Mouse (Mus musculus) adrenal gland, postnatal 36 days (tissue): Measurements from ENCODE around the gene Pard3. TPM values are rescaled to one million over a fixed set of nuclear protein-coding genes. Genes with fewer than 3 reads are reported as not detected.
A peak's percentile ranks its signal among the peaks of the same experiment; 100 is the strongest.

Experiments used
- DNase-seq, 2 experiments: peaks; one replicate each; pipeline ENCODE4 v3.0.0; 2021; ENCODE audit warnings: mixed read lengths in 1 of 2
- total RNA-seq, 2 experiments: library from RNA; stranded (reverse); gene quantifications; 2 replicates each; pipeline ENCODE4 v1.2.3; 2021

Gene Pard3
- total RNA-seq, 2 experiments from 2014 or later = 40.4 to 41.3 TPM

DNA sequence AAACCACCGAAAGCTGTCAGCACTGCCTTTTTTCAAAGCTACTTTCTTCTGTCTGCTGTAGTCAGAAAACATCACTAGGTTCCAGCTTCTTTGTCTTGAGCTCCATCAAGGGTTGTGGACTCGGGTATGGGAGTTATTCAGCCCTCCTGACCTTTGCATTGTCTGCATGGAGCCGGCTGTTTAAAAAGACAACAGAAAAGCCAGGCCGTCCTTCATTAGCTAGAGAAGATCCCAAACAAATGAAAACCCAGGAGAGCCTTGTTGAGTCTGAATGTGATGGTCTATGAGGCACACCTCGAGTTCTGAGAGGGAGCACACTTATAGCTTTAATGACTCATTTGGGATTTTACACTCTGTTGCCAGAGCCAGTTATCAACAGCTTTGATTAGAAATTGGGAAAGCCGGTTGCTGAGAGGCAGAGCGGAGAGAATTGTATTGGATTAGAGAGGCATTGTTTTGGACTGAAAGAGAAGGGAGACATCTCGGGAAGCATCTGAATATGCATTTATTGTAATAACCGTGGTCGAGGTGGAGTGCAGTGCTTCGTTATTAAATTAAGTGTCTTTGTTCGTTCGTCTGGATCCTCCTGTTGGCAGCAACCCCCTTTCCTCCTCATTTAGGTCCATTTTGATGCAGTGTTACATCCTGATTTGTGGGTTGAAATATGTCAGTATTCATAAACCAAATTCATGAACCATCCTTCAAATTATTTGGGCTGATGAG is 435.5 kb downstream of the Pard3 start:
- DNase-seq = no peak

GRCm38 (mm10) chr8:127499720-127500114 is 436.0 kb downstream of the Pard3 start:
- no peak for DNase-seq

GRCm38 (mm10) chr8:127500206-127500605 is 436.5 kb downstream of the Pard3 start:
- no peak for DNase-seq

DNA sequence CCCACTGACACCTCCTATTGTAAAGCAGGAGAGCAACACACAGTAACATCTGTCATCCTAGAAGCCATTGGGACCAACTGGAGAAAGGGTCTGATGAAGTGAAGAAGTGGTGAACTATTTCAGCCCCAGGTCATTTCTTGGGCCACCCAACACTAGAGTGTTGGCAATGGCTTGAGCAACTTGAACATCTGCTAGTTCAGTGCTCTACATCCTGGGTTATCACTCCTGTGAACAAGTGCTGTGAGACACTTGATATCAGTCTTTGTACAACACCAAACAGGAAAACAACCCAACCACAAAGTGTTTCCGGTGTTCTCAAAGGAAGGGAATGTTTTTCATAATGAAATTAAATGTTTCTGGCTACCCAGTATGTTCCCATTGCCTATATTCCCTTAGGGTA is 438.1 kb downstream of the Pard3 start:
- no peak for DNase-seq

GRCm38 (mm10) chr8:127505286-127505685 is 441.6 kb downstream of the Pard3 start:
- DNase-seq = no peak

DNA sequence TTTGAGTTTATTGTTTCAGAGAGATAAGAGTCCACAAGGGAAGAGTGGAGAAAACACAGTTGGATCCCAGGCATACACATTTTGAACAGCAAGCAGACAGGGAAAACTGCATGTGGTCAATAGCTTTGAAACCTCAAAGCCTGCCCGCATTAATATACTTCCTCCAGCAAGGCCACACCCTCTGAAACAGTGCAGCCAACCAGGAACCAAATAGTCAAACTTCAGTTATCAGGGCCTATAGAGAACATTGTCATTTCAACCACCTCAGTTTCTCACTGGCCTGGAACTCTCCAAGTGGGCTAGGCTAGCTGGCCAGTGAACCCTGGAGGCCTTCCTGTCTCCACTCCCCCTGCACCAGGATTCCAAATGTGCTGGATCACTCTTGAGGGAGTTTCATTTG is 442.6 kb downstream of the Pard3 start:
- DNase-seq = no peak

DNA sequence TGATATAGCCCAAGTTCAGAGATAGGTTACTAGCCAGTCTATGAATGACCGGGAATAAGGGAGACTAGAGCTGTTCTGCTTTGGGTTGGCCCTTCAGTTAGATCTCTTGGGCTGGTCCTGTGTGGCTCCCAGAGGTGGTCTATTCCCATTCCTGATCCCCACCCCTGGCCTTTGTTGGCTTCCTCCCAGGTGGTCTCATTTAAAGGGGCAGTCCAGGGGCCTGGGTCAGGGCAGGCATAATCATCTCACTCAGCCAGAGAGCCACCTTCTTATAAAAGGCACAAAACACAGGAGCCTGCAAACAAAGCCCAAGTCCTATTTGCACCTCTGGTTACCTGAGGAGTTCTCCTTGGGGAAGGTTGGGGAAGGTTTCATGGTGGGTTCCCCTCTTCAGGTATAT is 447.6 kb downstream of the Pard3 start:
- no peak for DNase-seq

DNA sequence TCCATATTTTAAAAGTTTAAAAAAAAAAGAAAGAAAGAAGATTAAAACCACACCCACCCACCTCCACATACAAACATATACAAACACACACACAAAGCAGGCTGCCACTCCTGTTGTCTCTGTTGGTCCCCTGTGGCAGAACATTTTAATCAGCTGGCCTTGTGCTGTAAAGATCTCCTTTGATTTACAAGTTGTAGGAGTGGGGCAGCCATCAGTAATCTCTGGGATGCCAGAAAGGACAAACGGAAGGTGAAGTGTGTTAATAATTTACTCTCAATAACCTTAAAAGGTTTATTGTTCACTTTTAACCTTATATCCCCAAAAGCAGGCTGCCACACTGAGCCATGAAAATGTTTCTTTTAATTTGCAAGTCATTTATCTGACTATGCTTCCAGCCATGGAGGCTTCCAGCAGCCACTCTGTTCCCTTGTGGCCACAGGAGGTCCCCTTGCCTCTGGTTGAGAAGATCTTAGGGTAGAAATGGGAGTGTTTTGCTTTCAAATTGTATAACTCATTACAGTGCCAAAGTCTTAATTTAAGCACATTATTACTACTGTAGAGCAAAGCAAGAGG is 448.4 kb downstream of the Pard3 start:
- no peak for DNase-seq

DNA sequence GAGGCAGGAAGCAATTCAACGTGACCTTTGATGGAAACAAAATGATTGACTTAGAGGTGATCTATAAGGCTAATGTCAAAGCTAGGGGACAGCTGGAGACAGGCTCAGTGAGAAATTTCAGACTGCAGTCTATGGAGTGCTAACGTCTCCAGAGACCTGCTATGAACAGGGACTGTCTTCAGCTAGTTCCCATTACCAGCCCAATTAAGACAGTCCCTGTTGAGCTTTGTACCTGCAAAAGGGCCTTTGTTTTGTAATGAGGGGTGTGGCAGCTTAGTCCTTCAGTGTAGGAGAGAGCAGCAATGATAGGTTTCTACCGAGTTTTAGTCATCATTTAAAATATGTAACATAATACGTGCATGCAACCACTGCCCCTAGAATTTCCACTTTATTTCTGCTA is 448.9 kb downstream of the Pard3 start:
- no peak for DNase-seq

- no peak for DNase-seq
These were observed 451.4 kb downstream of the Pard3 start for GRCm38 (mm10) chr8:127514810-127515735.

GRCm38 (mm10) chr8:127516043-127516442 is 452.4 kb downstream of the Pard3 start:
- DNase-seq = no peak

DNA sequence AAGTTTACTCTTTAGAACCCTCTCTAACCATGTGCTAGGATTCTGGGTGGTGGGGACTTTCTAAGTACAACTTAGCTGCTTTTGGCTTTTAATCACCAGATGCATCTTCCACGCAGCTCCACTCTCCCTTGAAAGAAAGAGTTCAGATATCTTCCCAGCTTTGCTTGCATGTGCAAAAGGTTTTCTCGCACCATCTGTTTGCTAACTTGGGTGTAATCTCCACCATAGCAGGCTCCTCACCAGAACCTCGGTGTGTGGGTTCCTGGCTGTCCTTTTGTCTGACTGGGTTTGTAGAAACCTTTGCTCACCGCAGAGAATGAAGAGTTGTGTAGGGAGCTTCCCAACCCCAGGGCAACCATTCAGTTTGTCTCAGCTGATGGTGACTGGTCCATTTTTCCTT is 462.0 kb downstream of the Pard3 start:
- no peak for DNase-seq

DNA sequence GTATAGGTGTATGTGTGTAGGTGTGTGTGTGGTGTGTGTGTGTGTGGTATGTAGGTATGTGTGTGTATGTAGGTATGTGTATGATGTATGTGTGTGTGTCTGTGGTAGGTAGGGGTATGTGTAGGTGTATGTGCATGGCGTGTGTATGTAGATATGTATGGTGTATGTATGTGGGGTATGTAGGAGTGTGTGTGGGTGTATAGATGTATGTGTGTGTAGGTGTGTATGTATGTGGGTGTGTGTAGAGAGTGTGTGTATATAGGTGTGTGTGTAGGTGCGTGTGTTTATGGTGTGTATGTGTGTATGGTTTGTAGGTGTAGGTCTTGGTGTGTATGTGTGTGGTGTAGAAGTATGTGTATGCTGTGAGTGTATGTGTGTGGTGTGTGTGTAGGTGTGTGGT is 464.6 kb downstream of the Pard3 start:
- DNase-seq = no peak

GRCm38 (mm10) chr8:127529746-127530145 is 466.1 kb downstream of the Pard3 start:
- no peak for DNase-seq

DNA sequence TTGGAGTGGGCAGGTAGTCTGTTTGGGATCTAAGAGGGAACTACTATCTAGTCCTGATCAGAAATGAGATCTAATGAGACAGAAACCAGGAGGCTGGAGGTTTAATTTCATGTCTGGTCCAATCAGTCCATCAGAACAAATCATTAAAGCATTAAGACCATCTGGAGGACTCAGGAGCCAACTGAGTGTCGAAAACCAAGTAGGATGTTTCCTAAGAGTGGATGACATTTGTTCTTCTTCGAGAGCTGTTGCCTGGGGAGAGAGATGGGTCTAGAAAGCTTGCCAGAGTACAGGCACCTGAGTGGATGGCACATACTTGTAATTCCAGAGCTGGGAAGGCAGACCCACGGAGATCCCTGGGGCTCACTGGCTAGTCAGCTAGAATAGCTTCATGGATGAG is 468.2 kb downstream of the Pard3 start:
- no peak for DNase-seq

DNA sequence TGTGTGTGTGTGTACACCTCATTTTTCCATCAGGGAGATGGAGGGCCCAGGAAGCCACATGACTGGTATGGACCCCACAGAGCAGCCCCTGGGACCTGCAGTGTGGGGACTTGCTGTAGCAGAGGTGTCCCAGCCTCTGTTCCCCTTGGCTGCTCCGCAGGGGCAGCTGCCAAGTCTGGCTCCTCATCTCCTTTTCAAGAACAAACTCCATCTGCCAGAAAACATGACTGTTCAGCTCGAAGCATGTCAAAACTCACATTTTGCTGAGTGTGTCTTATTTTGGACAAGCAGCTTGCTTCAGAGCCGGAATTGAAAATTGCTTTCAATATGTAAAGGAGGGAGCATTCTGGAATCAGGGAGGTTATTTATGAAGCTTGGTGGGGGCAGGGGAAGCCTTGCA is 471.1 kb downstream of the Pard3 start:
- no peak for DNase-seq

- no peak for DNase-seq
These were observed 471.6 kb downstream of the Pard3 start for GRCm38 (mm10) chr8:127535192-127535845.

DNA sequence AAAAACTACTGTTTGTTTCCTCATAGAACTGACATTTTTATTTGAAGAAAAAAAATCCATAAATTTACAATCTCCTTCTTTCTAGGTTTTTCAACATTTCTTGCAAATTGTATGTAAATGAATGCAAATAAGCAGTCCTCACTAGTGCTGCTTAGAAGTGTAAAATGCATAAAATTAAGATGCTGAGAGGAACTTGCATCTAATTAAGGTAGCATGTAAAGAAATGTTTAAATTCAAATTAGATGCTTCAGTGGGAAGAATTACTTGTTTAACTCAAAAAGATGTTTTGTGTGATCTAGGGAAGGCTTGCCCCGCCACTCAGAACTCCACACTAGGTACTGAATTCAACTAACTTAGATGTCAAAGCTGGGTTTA is 472.1 kb downstream of the Pard3 start:
- no peak for DNase-seq

GRCm38 (mm10) chr8:127539803-127540202 is 476.1 kb downstream of the Pard3 start:
- no peak for DNase-seq

DNA sequence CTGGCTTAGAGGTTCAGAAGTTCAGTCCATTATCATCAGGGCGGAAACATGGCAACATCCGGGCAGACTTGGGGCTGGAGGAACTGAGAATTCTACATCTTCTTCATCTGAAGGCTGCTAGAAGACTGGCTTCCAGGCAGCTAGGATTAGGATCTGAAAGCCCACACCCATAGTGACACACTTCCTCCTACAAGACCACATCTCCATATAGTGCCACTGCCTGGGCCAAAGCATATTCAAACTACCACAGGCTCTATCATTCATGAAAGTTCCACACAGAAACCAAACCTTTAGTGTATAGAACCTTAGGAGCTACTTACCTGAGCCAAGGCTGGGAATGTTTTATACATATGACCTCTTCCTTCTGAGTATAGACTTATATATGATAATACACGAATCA is 476.6 kb downstream of the Pard3 start:
- DNase-seq = no peak

DNA sequence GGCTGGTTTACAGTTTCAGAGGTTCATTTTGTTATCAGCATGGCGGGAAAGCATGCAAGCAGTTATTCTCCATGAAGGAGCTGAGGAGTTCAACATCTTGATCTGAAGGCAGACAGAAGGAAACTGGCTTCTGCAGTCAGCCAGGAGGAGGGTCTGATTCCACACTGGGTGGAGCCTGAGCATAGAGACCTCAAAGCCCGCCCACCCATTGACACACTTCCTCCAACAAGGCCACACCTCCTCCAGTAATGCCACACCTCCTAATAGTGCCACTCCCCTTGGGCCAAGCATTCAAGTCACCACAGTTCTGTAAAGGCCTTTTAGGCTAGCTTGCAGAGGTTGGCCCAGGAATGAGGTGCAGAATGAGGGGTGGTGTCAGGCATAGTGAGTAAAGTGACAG is 478.5 kb downstream of the Pard3 start:
- no peak for DNase-seq

DNA sequence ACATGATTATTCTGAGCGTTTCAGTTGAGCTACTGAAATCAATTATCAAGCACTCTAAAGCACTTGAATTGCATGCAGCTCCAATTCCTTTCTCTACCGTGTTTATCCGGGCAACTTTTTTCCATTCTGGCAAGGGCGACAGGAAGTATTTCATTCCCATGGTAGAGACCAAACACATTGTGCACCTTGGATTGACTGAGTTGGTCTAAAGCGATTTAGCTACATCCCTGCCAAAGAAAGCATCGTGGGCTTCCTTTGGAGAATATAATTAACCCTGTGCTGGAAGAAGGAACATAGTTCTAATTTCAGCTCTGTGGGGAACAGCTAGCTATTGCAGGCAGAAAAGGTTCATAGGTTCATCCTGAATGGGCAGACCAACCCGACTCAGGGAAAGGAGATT is 480.0 kb downstream of the Pard3 start:
- DNase-seq = no peak

- peak in 1 of 2 experiments; percentile 10 for DNase-seq
These were observed 482.5 kb downstream of the Pard3 start for GRCm38 (mm10) chr8:127546161-127546560.
